Mouse (Mus musculus) stomach, embryonic 16.5 days (tissue): ENCODE measurements at regions not wholly inside any gene's neighbourhood (a gene's known extent, or its start where the extent isn't known, plus 50 kb on each side); places are given as distances from the start of the nearest gene placed in this dataset.
"Not testable (repeated sequence)": the region's sequence is repeated elsewhere in the genome, so short reads cannot be mapped to it uniquely, and the experiment has no call there.

ENCODE experiments used
- ATAC-seq: fragments of 200-750 bp; cut with Nextera tagmentation; 2 replicates; pipeline ENCODE4 v1.8.0; 2017; ENCODE audit warnings: moderate number of reproducible peaks, moderate TSS enrichment; ENCODE audit not compliant: insufficient read depth, low FRiP score
- H3K27ac ChIP-seq: fragments of 300-500 bp; sonication (generic); 2 replicates; pipeline ENCODE4 v1.5.1; 2014; ENCODE audit warnings: low read length
- H3K27me3 ChIP-seq: fragments of 300-500 bp; sonication (generic); 2 replicates; pipeline ENCODE4 v1.6.1; 2014; ENCODE audit warnings: low read length, control low read depth, mixed read lengths; ENCODE audit not compliant: control insufficient read depth, insufficient read depth
- H3K36me3 ChIP-seq: fragments of 300-500 bp; sonication (generic); 2 replicates; pipeline ENCODE4 v1.6.1; 2014; ENCODE audit warnings: low read length; ENCODE audit not compliant: control insufficient read depth, insufficient read depth
- H3K4me1 ChIP-seq: fragments of 300-500 bp; sonication (generic); 2 replicates; pipeline ENCODE4 v1.6.1; 2014; ENCODE audit warnings: low read length, control low read depth, mixed read lengths; ENCODE audit not compliant: control insufficient read depth, insufficient read depth
- H3K4me2 ChIP-seq: fragments of 300-500 bp; sonication (generic); 2 replicates; pipeline ENCODE4 v1.6.1; 2014; ENCODE audit warnings: low read depth, low read length, mixed read lengths
- H3K4me3 ChIP-seq: fragments of 300-500 bp; sonication (generic); replicated peaks from 2 replicates; pipeline ENCODE4 v1.5.1; 2014; ENCODE audit warnings: mild to moderate bottlenecking, low read length
- H3K9ac ChIP-seq: fragments of 300-500 bp; sonication (generic); 2 replicates; pipeline ENCODE4 v1.6.1; 2014; ENCODE audit warnings: low read length
- H3K9me3 ChIP-seq: fragments of 300-500 bp; sonication (generic); replicated peaks from 2 replicates; pipeline ENCODE4 v1.6.1; 2016; ENCODE audit warnings: low read length, control low read depth; ENCODE audit not compliant: control insufficient read depth
- WGBS: fragments of 180-500 bp; shearing (Covaris S2); extraction: QIAGEN DNeasy Blood & Tissue Kit; methylation state at CpG from one replicate; pipeline ENCODE4 v1.1.7; 2014; 5-methylcytosine and 5-hydroxymethylcytosine counted together

DNA sequence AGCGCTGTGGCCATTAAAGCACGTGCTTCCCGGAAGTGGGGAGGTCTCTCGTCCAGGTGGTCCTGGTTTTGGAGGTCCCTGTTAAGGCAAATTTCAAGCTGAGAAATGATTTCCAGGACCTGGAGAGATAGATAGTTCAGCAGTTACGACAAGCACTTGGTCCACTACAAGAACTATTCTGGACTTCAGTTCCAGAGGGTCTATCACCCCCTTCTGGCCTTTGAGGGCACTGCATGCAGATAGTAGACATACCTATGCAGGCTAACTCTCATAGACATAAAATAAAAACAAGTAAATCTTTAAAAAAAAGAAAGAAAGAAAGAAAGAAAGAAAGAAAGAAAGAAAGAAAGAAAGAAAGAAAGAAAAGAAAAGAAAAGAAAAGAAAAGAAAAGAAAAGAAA is 415.2 kb upstream of the Cdh5 start:
- ATAC-seq, H3K4me2 ChIP-seq, H3K27ac ChIP-seq, H3K4me3 ChIP-seq, H3K9ac ChIP-seq, H3K36me3 ChIP-seq, H3K4me1 ChIP-seq, H3K9me3 ChIP-seq, H3K27me3 ChIP-seq: not testable (repeated sequence)
- WGBS = 87% methylated on average over 5 of the region's 5 CpGs

DNA sequence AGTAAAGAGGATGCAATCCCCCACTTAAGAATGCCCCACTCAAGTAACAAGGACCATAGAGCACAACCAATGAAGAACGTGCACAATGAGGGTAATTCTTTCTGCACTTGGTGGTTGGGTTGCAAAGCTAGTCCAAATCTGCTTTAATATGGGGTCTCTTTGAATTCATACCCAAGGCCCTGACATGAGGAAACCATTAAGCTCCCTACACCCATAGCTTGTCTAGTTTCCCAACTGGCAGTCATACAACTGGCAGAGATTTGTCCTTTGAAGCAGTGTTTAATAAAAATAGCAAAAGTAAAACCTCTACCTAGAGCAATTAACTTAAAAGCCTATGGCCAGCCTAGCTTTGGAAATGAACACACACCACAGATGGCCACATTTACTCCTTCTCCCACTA is 411.0 kb upstream of the Cdh5 start:
- no peak for ATAC-seq
- Histone ChIP-seq H3K27me3 (no peaks in the 10 kb centered on the region), H3K36me3 (no peaks in the 10 kb centered on the region), H3K27ac (no peak overlapping the region), H3K4me3 (no peak overlapping the region), H3K4me2 (no peak overlapping the region), H3K9me3 (no peaks in the 10 kb centered on the region), H3K9ac (no peak overlapping the region), H3K4me1 (no peaks in the 10 kb centered on the region)
- WGBS = 95% methylated on average over 1 of the region's 1 CpGs

DNA sequence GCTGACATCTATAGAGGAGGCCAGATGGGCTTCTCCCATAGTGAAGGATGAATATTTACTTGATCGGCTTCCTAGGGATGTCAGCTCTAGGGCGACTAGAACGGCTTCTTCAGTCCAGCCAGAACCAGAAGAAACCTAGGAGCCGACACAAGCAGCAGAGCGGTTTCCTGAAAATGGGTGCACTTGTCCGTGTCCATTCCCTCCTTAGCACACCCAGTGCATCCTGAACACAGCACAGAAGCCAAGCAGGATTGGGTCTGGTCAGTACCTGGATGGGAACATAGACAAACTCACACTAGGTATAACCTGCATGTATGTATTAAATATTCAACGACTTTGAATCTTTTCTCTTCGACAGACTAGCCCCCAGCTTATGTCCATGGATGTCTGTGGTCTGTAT is 407.9 kb upstream of the Cdh5 start:
- Histone ChIP-seq H3K36me3 (no peaks in the 10 kb centered on the region), H3K4me1 (no peaks in the 10 kb centered on the region), H3K9ac (no peak overlapping the region), H3K4me2 (no peak overlapping the region), H3K9me3 (no peaks in the 10 kb centered on the region), H3K27ac (no peak overlapping the region), H3K27me3 (no peaks in the 10 kb centered on the region), H3K4me3 (no peak overlapping the region)
- WGBS = 93% methylated on average over 8 of the region's 8 CpGs
- no peak for ATAC-seq

DNA sequence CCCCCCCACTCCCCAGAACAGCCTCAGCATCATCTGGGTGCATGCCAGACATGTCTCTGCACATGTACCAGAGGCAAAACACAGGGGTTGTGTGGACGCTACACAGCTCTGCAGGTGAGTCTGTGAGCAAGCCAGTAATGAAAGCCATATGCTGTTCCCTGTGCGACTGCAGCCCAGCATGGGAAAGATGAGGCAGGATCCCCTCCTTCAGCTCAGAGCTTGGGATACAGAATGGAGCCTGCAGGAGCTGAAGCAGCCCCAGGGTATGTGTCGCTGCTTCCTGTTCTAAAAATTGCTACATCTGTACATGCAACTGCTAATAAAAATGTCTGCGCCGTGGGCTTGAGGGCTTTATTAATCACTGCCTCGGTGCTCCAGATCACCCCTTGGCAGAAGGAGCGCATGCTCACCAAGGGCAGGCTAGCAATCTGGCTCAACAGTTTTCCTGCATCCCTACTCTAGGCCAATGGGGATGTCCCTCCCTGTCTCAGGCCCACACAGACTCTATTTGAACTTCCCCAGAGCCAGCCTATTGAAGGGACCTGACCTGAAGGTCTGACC is 407.0 kb upstream of the Cdh5 start:
- H3K9me3 ChIP-seq = no peaks in the 10 kb centered on the region
- ATAC-seq = no peak
- no peaks in the 10 kb centered on the region for H3K36me3 ChIP-seq
- H3K9ac ChIP-seq = no peak overlapping the region
- H3K4me2 ChIP-seq = no peak overlapping the region
- no peak overlapping the region for H3K4me3 ChIP-seq
- no peaks in the 10 kb centered on the region for H3K27me3 ChIP-seq
- 79% methylated on average over 7 of the region's 7 CpGs for WGBS
- no peaks in the 10 kb centered on the region for H3K4me1 ChIP-seq
- no peak overlapping the region for H3K27ac ChIP-seq

DNA sequence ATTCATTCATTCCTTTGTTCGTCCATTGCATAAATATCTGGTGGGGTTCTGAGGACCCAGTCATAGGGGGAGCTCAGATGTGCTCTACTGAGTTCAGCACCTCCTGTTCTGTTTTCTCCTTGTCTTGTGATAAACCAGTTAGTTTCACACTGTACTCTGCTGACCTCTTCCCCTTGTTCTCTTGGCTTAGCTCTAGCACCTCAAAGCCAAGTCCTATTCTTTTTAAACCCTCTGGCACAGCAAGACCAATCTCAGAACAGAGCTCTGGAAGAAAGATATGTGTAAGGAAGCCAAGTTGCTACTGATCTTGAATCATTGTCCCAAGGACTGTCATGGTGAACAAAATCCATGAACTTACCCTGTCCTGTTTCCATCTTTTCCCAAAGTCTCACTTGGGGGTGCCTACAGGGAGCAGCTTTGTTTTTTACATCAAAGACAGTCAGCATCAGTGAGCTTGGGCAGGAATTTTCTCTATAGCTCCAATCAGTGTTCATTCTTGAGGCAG is 402.4 kb upstream of the Cdh5 start:
- Histone ChIP-seq H3K4me3 (no peak overlapping the region), H3K27ac (no peak overlapping the region), H3K36me3 (no peaks in the 10 kb centered on the region), H3K9ac (no peak overlapping the region), H3K4me2 (no peak overlapping the region), H3K9me3 (no peaks in the 10 kb centered on the region), H3K27me3 (no peaks in the 10 kb centered on the region), H3K4me1 (no peaks in the 10 kb centered on the region)
- 95% methylated on average over 1 of the region's 1 CpGs for WGBS
- ATAC-seq = no peak

DNA sequence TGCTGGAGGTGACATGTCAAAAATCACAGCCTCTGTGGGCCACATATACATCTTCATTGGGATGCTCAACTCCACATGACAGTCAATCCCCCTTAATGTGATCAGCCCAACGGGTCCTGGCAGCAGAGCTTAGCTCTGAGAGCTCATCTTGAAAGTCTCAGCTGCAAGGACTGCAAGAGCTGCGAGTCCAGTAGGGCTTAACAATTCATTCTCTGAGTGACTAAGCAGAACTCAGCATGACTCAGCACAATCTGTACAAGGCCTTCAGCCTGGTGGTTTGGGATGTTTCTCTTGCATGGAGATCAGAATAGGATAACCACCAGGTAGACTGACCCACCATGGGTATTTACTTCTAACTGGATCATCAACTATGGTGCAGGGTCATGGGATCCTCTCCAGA is 399.2 kb upstream of the Cdh5 start:
- Histone ChIP-seq H3K4me2 (no peak overlapping the region), H3K4me1 (no peaks in the 10 kb centered on the region), H3K27me3 (no peaks in the 10 kb centered on the region), H3K27ac (no peak overlapping the region), H3K36me3 (no peaks in the 10 kb centered on the region), H3K9ac (no peak overlapping the region), H3K9me3 (peaks cover 5% of the 10 kb centered on the region; the same call in 1 of the 2 replicates), H3K4me3 (no peak overlapping the region)
- ATAC-seq = no peak
- WGBS = 77% methylated on average over 2 of the region's 2 CpGs

DNA sequence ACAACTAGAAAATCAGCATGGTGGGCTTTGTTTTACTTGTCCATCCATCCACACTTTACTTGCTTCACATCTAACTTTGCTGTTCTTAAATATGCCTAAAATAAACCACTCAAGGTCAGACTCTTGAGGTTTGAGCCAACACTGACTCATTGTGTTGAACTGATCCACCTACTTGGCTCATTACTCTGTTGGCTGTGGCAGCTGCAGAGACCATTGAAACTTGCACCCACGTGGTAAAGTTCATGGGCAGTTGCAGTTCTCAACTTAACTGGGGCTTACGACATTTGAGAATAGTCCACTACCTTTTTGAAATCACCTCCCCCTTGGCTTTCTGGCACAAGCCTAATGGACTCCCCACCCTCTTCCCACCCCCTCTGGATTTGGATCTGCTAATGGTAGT is 395.3 kb upstream of the Cdh5 start:
- Histone ChIP-seq H3K9ac (no peak overlapping the region), H3K9me3 (peaks cover 5% of the 10 kb centered on the region; the same call in 1 of the 2 replicates), H3K4me2 (no peak overlapping the region), H3K27ac (no peak overlapping the region), H3K27me3 (no peaks in the 10 kb centered on the region), H3K4me1 (no peaks in the 10 kb centered on the region), H3K4me3 (no peak overlapping the region), H3K36me3 (no peaks in the 10 kb centered on the region)
- no peak for ATAC-seq
- 76% methylated on average over 2 of the region's 2 CpGs for WGBS

DNA sequence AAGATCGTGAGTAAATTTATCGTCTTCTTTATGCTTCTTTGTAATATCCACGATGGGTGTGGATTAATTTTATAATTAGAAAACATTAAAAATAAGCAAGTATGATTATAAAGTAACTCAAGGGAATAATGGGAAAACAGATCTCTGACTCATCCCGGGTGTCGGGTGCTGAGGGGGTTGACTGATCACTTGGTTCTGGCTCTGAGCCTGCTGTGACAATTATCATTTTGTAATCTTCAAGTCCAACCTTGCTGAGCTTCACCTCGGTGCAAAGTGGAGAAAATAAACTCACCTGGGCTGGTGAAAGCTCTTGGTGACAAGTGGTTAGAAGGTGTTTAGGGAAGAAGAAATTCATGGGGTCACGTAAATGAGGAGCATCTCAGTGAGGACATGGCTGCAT is 390.6 kb upstream of the Cdh5 start:
- H3K4me2 ChIP-seq, H3K27me3 ChIP-seq, H3K36me3 ChIP-seq, H3K4me3 ChIP-seq, H3K27ac ChIP-seq, ATAC-seq, H3K9ac ChIP-seq, H3K9me3 ChIP-seq, H3K4me1 ChIP-seq: not testable (repeated sequence)
- 84% methylated on average over 7 of the region's 7 CpGs for WGBS

DNA sequence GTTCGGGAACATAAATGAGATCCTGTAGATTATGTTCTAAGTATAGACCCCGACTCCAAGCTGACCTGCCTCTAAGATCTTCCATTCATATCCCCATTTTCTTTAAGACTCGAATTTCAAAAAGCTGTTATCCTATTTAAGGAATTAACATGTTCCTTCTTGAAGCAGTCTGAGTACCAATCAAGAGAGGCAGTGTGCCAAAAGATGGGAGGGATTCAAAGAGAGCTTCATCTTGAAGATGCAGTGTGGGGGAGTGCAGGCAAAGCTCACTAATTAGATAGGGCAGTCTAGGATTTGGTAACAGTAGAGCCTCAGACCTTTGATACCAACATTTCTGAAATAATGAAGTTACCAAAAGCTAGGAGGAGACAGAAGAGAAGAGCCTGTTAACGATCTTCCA is 383.7 kb upstream of the Cdh5 start:
- Histone ChIP-seq H3K4me1 (no peaks in the 10 kb centered on the region), H3K9me3 (no peaks in the 10 kb centered on the region), H3K27ac (no peak overlapping the region), H3K4me2 (no peak overlapping the region), H3K27me3 (no peaks in the 10 kb centered on the region), H3K9ac (no peak overlapping the region), H3K36me3 (no peaks in the 10 kb centered on the region), H3K4me3 (no peak overlapping the region)
- 70% methylated on average over 4 of the region's 4 CpGs for WGBS
- ATAC-seq = no peak

DNA sequence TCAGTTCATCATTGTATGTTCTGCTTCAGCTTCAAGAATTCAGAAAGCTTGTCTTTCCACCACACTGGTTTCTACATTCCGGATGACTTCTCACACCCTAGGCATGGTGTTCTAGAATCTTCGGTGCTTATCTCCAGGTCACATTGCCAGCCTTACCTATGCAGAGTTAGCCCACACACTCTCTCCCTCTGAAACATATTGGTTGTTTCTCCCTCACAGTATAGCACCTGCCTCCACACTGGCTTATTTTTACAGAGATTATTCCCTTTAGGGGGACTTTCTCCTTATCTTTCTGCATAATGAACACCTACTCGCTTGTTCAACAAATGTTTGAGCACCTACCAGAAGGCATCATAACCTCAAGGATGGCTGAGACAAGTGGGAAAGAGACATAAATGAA is 368.0 kb upstream of the Cdh5 start:
- no peak for ATAC-seq
- Histone ChIP-seq H3K4me2 (no peak overlapping the region), H3K4me1 (no peaks in the 10 kb centered on the region), H3K27me3 (no peaks in the 10 kb centered on the region), H3K36me3 (no peaks in the 10 kb centered on the region), H3K4me3 (no peak overlapping the region), H3K9ac (no peak overlapping the region), H3K9me3 (no peaks in the 10 kb centered on the region), H3K27ac (no peak overlapping the region)
- 88% methylated on average over 3 of the region's 3 CpGs for WGBS
